Mouse (Mus musculus) lung, embryonic 16.5 days (tissue): ENCODE results near the gene Ccm2. TPM values are rescaled to one million over a fixed set of nuclear protein-coding genes. Genes with fewer than 3 reads are reported as not detected.

Experiments used
- ATAC-seq: fragments of 200-750 bp; cut with Nextera tagmentation; 2 replicates; pipeline ENCODE4 v1.8.0; 2017; ENCODE audit warnings: low read depth, mild to moderate bottlenecking, moderate library complexity
- H3K27ac ChIP-seq: fragments of 300-500 bp; sonication (generic); 2 replicates; pipeline ENCODE4 v1.5.1; 2014; ENCODE audit warnings: mild to moderate bottlenecking, control low read depth, low read length
- H3K27me3 ChIP-seq: fragments of 300-500 bp; sonication (generic); 2 replicates; pipeline ENCODE4 v1.6.1; 2014; ENCODE audit warnings: low read depth, low read length, mixed read lengths; ENCODE audit not compliant: control insufficient read depth, insufficient read depth
- H3K36me3 ChIP-seq: fragments of 300-500 bp; sonication (generic); 2 replicates; pipeline ENCODE4 v1.6.1; 2014; ENCODE audit warnings: low read length; ENCODE audit not compliant: control insufficient read depth, insufficient read depth
- H3K4me1 ChIP-seq: fragments of 300-500 bp; sonication (generic); replicated peaks from 2 replicates; pipeline ENCODE4 v1.6.1; 2014; ENCODE audit warnings: low read length, mixed read lengths; ENCODE audit not compliant: control insufficient read depth, insufficient read depth
- H3K4me2 ChIP-seq: fragments of 300-500 bp; sonication (generic); 2 replicates; pipeline ENCODE4 v1.6.1; 2014; ENCODE audit warnings: low read depth, low read length, control low read depth
- H3K4me3 ChIP-seq: fragments of 300-500 bp; sonication (generic); 2 replicates; pipeline ENCODE4 v1.5.1; 2014; ENCODE audit warnings: mild to moderate bottlenecking, low read length, control low read depth
- H3K9ac ChIP-seq: fragments of 300-500 bp; sonication (generic); 2 replicates; pipeline ENCODE4 v1.6.1; 2014; ENCODE audit warnings: low read length, control low read depth
- H3K9me3 ChIP-seq: fragments of 300-500 bp; sonication (generic); 2 replicates; pipeline ENCODE4 v1.6.1; 2016; ENCODE audit warnings: low read length; ENCODE audit not compliant: control insufficient read depth
- WGBS: fragments of 180-500 bp; shearing (Covaris S2); extraction: QIAGEN DNeasy Blood & Tissue Kit; methylation state at CpG from one replicate; pipeline ENCODE4 v1.1.7; 2014; 5-methylcytosine and 5-hydroxymethylcytosine counted together
- polyA plus RNA-seq: library from polyadenylated mRNA; unstranded; fragments of >200 nt; fragmentation: Nextera tagmentation; extraction: Ambion mirVana; gene quantifications from 2 replicates; pipeline ENCODE4 v1.2.1, GENCODE M21; 2015

Ccm2 gene
- polyA plus RNA-seq, 1 experiment from 2014 or later = 79.3 TPM

GRCm38 (mm10) chr11:6603887-6604603 lies 57.4 kb downstream of the Ccm2 start:
- no peak overlapping the region for H3K4me3 ChIP-seq
- no peak overlapping the region for H3K27ac ChIP-seq
- WGBS = 11% methylated on average over 12 of the region's 12 CpGs
- peak overlapping the region; percentile 39 for H3K4me2 ChIP-seq
- H3K9ac ChIP-seq = 0 out of 2 replicates have a peak overlapping the region, but pooled peaks have one; percentile 42
- peaks cover 24% of the 10 kb centered on the region for H3K4me1 ChIP-seq
- H3K27me3 ChIP-seq = peaks cover 19% of the 10 kb centered on the region
- no peaks in the 10 kb centered on the region for H3K9me3 ChIP-seq
- no peaks in the 10 kb centered on the region for H3K36me3 ChIP-seq
- ATAC-seq = peak; percentile 83

GRCm38 (mm10) chr11:6604604-6604936 lies 57.9 kb downstream of the Ccm2 start:
- Histone ChIP-seq H3K4me2 (no peak overlapping the region), H3K27me3 (peaks cover 19% of the 10 kb centered on the region), H3K27ac (no peak overlapping the region), H3K36me3 (no peaks in the 10 kb centered on the region), H3K9me3 (no peaks in the 10 kb centered on the region), H3K4me1 (peaks cover 24% of the 10 kb centered on the region), H3K4me3 (no peak overlapping the region; the same call in 1 of the 2 replicates), H3K9ac (no peak overlapping the region)
- ATAC-seq = no peak

DNA sequence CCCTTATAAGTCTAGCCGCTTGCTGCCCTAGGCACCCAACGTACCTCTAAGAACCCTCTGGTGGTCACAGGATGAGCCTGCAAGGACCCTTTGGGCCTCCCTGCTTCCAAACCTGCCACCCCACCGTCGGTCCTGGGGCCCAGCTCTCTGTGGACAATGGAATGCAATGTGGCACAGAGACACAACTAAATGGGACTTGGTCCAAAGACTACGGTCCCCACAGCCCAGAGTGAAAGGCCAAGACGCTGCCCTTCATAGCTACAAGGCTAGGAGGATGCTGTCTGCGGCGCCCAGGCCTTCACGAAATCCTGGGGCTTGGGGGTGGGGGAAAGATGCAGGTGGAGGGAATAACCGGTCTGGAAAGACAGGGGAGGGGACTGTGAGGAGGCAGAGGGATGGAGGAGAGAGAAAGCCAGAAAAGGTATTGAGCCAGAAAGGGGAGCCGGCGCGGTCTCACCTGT lies 58.4 kb downstream of the Ccm2 start:
- Histone ChIP-seq H3K4me3 (peak overlapping the region; percentile 46), H3K9me3 (no peaks in the 10 kb centered on the region), H3K4me1 (peaks cover 24% of the 10 kb centered on the region), H3K27ac (no peak overlapping the region), H3K27me3 (peaks cover 19% of the 10 kb centered on the region), H3K36me3 (no peaks in the 10 kb centered on the region), H3K4me2 (peak overlapping the region; percentile 68), H3K9ac (peak overlapping the region; percentile 43; the same call in 1 of the 2 replicates)
- no peak for ATAC-seq
- 17% methylated on average over 13 of the region's 13 CpGs for WGBS

DNA sequence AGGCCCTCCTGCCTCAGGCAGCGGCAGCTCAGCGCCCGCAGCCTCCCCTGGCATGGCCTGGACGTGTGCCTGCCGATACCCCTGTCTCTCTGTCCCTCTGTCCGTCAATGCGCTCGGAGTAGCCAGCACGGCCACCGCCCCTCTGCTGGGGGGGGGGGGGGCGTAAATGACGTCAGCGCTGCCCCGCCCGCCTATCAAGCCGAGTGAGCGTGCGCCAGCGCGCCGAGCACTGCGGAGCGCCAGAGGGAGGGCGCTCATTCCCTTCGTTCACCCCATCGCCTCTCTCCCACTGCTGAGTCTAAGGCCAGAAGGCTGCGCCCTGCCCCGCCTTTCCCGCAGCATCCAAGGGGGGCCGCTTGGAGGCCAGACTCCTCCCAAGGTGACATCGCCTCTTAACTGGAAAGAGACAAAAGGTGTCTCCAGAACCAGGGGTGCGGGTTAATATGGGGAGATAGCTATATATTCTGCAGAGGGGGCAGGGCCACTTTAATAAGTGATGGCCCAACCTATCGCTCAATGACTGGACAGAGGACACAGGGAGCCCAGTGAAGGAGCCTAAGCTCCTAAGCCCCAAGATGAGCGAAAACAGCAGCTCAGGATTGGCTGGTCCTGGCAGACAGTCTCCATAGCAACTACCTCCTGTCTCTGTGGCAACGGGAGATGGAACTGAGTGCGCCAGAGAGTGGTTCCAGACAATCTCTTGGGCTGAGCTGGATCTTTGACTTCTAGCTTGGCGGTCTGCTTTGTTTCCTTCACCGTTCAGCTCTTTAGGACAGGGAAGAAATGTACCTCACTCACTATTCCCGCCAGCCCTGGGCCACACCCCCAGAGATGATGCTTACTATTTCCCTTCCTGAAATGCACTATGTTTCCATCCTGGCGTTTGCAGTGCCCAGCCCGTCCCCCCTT lies 59.1 kb downstream of the Ccm2 start, which contains the start of gene Nacad:
Nacad (minus strand) TSS at position 563 of the 909 bp plus-strand sequence.
- H3K4me1 ChIP-seq = peaks cover 24% of the 10 kb centered on the region
- H3K36me3 ChIP-seq = no peaks in the 10 kb centered on the region
- 6% methylated on average over 33 of the region's 41 CpGs for WGBS
- peak within 1 kb of the TSS; percentile 43; the same call in 1 of the 2 replicates for H3K9ac ChIP-seq
- peak within 1 kb of the TSS; percentile 68 for H3K4me2 ChIP-seq
- H3K27ac ChIP-seq = no peak within 1 kb of the TSS
- H3K9me3 ChIP-seq = no peaks in the 10 kb centered on the region
- H3K4me3 ChIP-seq = peak within 1 kb of the TSS; percentile 46
- peaks cover 19% of the 10 kb centered on the region for H3K27me3 ChIP-seq
- peak; percentile 32 for ATAC-seq

GRCm38 (mm10) chr11:6615250-6616205 lies 68.8 kb downstream of the Ccm2 start:
- ATAC-seq = no peak
- WGBS = 85% methylated on average over 12 of the region's 12 CpGs

GRCm38 (mm10) chr11:6623704-6624103 lies 77.0 kb downstream of the Ccm2 start:
- ATAC-seq = no peak
- H3K4me3 ChIP-seq = no peak overlapping the region
- peaks cover 20% of the 10 kb centered on the region for H3K4me1 ChIP-seq
- H3K27me3 ChIP-seq = no peaks in the 10 kb centered on the region
- no peak overlapping the region for H3K9ac ChIP-seq
- H3K9me3 ChIP-seq = no peaks in the 10 kb centered on the region
- no peak overlapping the region for H3K27ac ChIP-seq
- H3K36me3 ChIP-seq = peaks cover 32% of the 10 kb centered on the region
- H3K4me2 ChIP-seq = no peak overlapping the region
- WGBS = 86% methylated on average over 10 of the region's 10 CpGs

More at GRCm38 (mm10) chr11:6615250-6616205, 68.8 kb downstream of the Ccm2 start:
- H3K9ac ChIP-seq = no peak overlapping the region
- no peak overlapping the region for H3K27ac ChIP-seq
- no peak overlapping the region for H3K4me3 ChIP-seq
- H3K4me2 ChIP-seq = no peak overlapping the region
- H3K27me3 ChIP-seq = no peaks in the 10 kb centered on the region
- H3K9me3 ChIP-seq = no peaks in the 10 kb centered on the region
- H3K4me1 ChIP-seq = no peaks in the 10 kb centered on the region
- H3K36me3 ChIP-seq = peaks cover 60% of the 10 kb centered on the region

- ATAC-seq = no peak
- Histone ChIP-seq H3K4me2 (peak overlapping the region; percentile 85), H3K27me3 (no peaks in the 10 kb centered on the region), H3K4me3 (peak overlapping the region; percentile 81), H3K9ac (peak overlapping the region; percentile 75), H3K36me3 (peaks cover 21% of the 10 kb centered on the region), H3K4me1 (peaks cover 20% of the 10 kb centered on the region), H3K9me3 (no peaks in the 10 kb centered on the region), H3K27ac (no peak overlapping the region)
- WGBS = 56% methylated on average over 14 of the region's 14 CpGs
Measured at GRCm38 (mm10) chr11:6624619-6625382, 78.1 kb downstream of the Ccm2 start.
